Mouse (Mus musculus) limb, embryonic 12.5 days (tissue): Measurements from ENCODE around the gene Prcp. TPM values are rescaled to one million over a fixed set of nuclear protein-coding genes. Genes with fewer than 3 reads are reported as not detected.
A peak's percentile ranks its signal among the peaks of the same experiment; 100 is the strongest.

ENCODE experiments used
- ATAC-seq: fragments of 200-750 bp; cut with Nextera tagmentation; 2 replicates; pipeline ENCODE4 v1.8.0; 2017; ENCODE audit warnings: low read depth, moderate TSS enrichment; ENCODE audit not compliant: insufficient number of reproducible peaks, insufficient read depth, low FRiP score, low TSS enrichment
- H3K27ac ChIP-seq: fragments of 300-500 bp; sonication (generic); 2 replicates; pipeline ENCODE4 v1.5.1; 2016; ENCODE audit warnings: mild to moderate bottlenecking, moderate library complexity
- H3K27me3 ChIP-seq: fragments of 300-500 bp; sonication (generic); 2 replicates; pipeline ENCODE4 v1.6.1; 2016; ENCODE audit warnings: mild to moderate bottlenecking, moderate library complexity
- H3K36me3 ChIP-seq: fragments of 300-500 bp; sonication (generic); 2 replicates; pipeline ENCODE4 v1.6.1; 2016; ENCODE audit warnings: mild to moderate bottlenecking, moderate library complexity
- H3K4me1 ChIP-seq: fragments of 300-500 bp; sonication (generic); replicated peaks from 2 replicates; pipeline ENCODE4 v1.6.1; 2016
- H3K4me2 ChIP-seq: fragments of 300-500 bp; sonication (generic); 2 replicates; pipeline ENCODE4 v1.6.1; 2016; ENCODE audit warnings: mild to moderate bottlenecking, moderate library complexity
- H3K4me3 ChIP-seq: fragments of 300-500 bp; sonication (generic); replicated peaks from 2 replicates; pipeline ENCODE4 v1.5.1; 2016; ENCODE audit warnings: mild to moderate bottlenecking
- H3K9ac ChIP-seq: fragments of 300-500 bp; sonication (generic); replicated peaks from 2 replicates; pipeline ENCODE4 v1.6.1; 2016; ENCODE audit warnings: mild to moderate bottlenecking, moderate library complexity
- H3K9me3 ChIP-seq: fragments of 300-500 bp; sonication (generic); 2 replicates; pipeline ENCODE4 v1.6.1; 2016; ENCODE audit warnings: mild to moderate bottlenecking, moderate library complexity
- WGBS: fragments of 180-500 bp; shearing (Covaris S2); methylation state at CpG from one replicate; pipeline ENCODE4 v1.1.7; 2016; 5-methylcytosine and 5-hydroxymethylcytosine counted together
- polyA plus RNA-seq: library from polyadenylated mRNA; unstranded; fragments of >200 nt; fragmentation: Nextera tagmentation; extraction: Ambion mirVana; gene quantifications from 2 replicates; pipeline ENCODE4 v1.2.1, GENCODE M21; 2016

The Prcp gene
- 22.1 and 23.6 TPM in 2 replicates for polyA plus RNA-seq

- ATAC-seq, result peak; percentile 83
- Histone ChIP-seq H3K9ac (peak within 1 kb of the TSS; percentile 76), H3K4me3 (peak within 1 kb of the TSS; percentile 61), H3K27ac (peak within 1 kb of the TSS; percentile 98), H3K27me3 (no peaks in the 10 kb centered on the region), H3K9me3 (no peaks in the 10 kb centered on the region), H3K36me3 (no peaks in the 10 kb centered on the region; the same call in 1 of the 2 replicates), H3K4me1 (peaks cover 20% of the 10 kb centered on the region), H3K4me2 (peak within 1 kb of the TSS; percentile 68)
- under 1% methylated on average over 53 of the region's 53 CpGs for WGBS
Observed at GRCm38 (mm10) chr7:92874116-92874675, at the start of gene Prcp, which contains the start of gene Ddias. Gene Prcp (plus strand): TSS chr7:92874470. Gene Ddias (minus strand): TSS chr7:92874247.

GRCm38 (mm10) chr7:92826248-92826647 is 48.0 kb upstream of the Prcp start:
- H3K4me3 ChIP-seq, result no peak overlapping the region
- peaks cover 6% of the 10 kb centered on the region; the same call in 1 of the 2 replicates for H3K36me3 ChIP-seq
- H3K9me3 ChIP-seq, result no peaks in the 10 kb centered on the region
- ATAC-seq, result no peak
- 89% methylated on average over 3 of the region's 3 CpGs for WGBS
- H3K9ac ChIP-seq, result no peak overlapping the region
- H3K27me3 ChIP-seq, result no peaks in the 10 kb centered on the region
- no peak overlapping the region for H3K4me2 ChIP-seq
- H3K27ac ChIP-seq, result no peak overlapping the region
- H3K4me1 ChIP-seq, result peaks cover 9% of the 10 kb centered on the region

DNA sequence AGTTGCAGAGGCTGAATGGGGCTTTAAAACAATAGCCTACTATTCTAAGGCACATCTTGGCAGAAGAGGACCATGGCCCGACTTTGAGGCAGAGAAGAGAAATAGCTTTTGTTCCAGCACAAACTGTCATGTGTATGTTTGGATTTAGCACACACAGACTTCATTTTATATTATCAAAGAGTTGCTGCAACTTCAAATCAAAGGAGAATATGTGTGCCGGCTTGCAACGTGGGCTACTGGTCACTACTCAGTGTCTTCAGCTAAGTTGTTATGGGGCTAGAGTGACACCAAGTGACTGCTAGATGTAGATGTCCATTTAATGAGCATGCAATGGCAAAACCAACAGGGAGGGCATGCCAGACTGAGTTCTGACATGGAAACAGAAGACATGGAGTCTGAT is 46.3 kb upstream of the Prcp start:
- no peak overlapping the region for H3K27ac ChIP-seq
- no peaks in the 10 kb centered on the region for H3K27me3 ChIP-seq
- no peak for ATAC-seq
- H3K4me3 ChIP-seq, result no peak overlapping the region
- no peaks in the 10 kb centered on the region for H3K9me3 ChIP-seq
- no peak overlapping the region for H3K4me2 ChIP-seq
- H3K36me3 ChIP-seq, result peaks cover 6% of the 10 kb centered on the region; the same call in 1 of the 2 replicates
- no peak overlapping the region for H3K9ac ChIP-seq
- WGBS, result 64% methylated on average over 3 of the region's 3 CpGs
- no peaks in the 10 kb centered on the region for H3K4me1 ChIP-seq

DNA sequence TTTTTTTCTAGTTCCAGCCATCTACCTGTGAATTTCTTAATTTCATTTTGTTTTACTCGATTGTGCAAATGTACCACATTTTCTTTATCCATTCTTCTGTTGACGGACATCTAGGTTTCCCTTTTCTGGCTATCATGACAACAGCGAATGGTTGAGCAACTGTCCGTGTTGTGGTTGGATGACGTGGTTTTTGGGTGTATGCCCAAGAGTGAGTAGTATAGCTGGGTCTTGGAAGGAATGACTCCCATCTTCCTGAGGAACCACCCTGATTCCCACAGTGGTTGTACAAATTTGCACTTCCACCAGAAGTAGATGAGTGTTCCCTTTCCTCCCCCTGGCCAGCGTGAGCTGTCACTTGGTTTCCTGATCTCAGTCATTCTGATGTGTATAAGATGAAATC is 41.9 kb upstream of the Prcp start:
- WGBS, result 94% methylated on average over 6 of the region's 6 CpGs
- Histone ChIP-seq H3K27me3 (no peaks in the 10 kb centered on the region), H3K9ac (no peak overlapping the region), H3K36me3 (peaks cover 10% of the 10 kb centered on the region), H3K27ac (no peak overlapping the region), H3K4me3 (no peak overlapping the region), H3K4me1 (no peaks in the 10 kb centered on the region), H3K9me3 (no peaks in the 10 kb centered on the region), H3K4me2 (no peak overlapping the region)
- ATAC-seq, result no peak

DNA sequence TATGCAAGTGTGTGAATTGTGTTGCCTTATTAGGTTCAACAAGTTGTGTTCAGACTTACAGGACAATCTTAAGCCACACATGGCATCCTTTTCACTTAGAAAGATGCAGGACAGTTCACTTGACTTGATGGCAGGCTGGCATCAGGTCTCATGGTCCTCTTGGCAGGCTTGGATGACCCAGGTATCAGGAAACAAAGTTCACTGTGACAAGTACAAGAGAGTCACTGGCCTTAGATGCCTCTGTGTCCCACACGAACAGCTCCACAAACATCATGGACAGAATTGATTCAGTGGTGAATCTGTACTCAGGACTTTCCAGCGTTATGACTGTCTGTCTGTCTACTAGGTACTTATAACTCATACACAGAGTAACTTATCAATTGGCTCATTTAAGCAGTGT is 39.9 kb upstream of the Prcp start:
- H3K4me3 ChIP-seq, result no peak overlapping the region
- no peak overlapping the region for H3K4me2 ChIP-seq
- WGBS, result 94% methylated on average over 2 of the region's 2 CpGs
- ATAC-seq, result no peak
- H3K27ac ChIP-seq, result no peak overlapping the region
- no peaks in the 10 kb centered on the region for H3K4me1 ChIP-seq
- H3K9ac ChIP-seq, result no peak overlapping the region
- H3K27me3 ChIP-seq, result no peaks in the 10 kb centered on the region
- H3K9me3 ChIP-seq, result no peaks in the 10 kb centered on the region
- H3K36me3 ChIP-seq, result peaks cover 10% of the 10 kb centered on the region

- Histone ChIP-seq H3K4me2 (no peak overlapping the region), H3K4me1 (no peaks in the 10 kb centered on the region), H3K4me3 (no peak overlapping the region), H3K27me3 (no peaks in the 10 kb centered on the region), H3K9me3 (no peaks in the 10 kb centered on the region), H3K27ac (no peak overlapping the region), H3K36me3 (peaks cover 10% of the 10 kb centered on the region), H3K9ac (no peak overlapping the region)
- ATAC-seq, result no peak
- 83% methylated on average over 3 of the region's 3 CpGs for WGBS
Observed at GRCm38 (mm10) chr7:92836447-92836846, 37.8 kb upstream of the Prcp start.

DNA sequence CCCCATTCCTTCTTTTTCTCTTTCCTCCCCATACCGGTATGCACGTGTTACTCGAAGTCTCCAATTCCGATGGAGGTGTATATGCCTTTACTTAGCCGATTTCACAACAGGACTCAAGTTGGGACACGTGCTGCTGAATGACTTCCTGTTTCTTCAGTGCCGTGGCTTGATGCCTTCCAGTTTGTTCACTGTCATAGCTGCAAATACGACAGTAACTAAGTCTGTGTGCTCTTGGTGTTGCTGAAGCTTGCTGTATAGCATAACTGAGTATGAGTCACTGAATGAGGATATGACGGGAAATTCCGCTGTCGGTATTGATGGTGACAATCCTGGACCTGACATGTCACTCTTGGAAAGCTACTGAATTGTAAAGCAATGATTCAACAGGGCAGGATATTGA is 37.0 kb upstream of the Prcp start:
- Histone ChIP-seq H3K9me3 (no peaks in the 10 kb centered on the region), H3K4me3 (no peak overlapping the region), H3K4me2 (no peak overlapping the region), H3K9ac (no peak overlapping the region), H3K27me3 (no peaks in the 10 kb centered on the region), H3K27ac (no peak overlapping the region), H3K36me3 (peaks cover 10% of the 10 kb centered on the region), H3K4me1 (no peaks in the 10 kb centered on the region)
- ATAC-seq, result no peak
- WGBS, result 84% methylated on average over 11 of the region's 11 CpGs

DNA sequence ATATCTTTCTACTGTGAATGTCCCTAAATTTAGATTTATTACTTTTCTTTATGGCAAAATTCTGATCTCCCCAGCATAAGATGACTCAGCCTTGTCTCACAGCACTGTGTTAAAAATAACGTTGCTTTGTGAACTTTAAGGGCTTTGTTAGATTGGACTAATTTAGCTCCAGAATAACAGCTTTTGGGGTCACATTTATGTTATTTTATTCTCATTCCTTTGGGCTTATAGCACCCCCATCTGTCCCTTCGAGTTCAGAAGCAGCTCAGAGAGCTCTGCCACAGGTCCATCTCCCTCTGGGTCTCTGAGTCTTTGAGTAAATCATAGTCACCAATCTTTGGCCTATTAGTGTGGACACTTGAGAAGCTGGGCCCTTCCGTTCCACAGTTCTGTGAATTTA is 36.4 kb upstream of the Prcp start:
- H3K27ac ChIP-seq, result no peak overlapping the region
- H3K9me3 ChIP-seq, result no peaks in the 10 kb centered on the region
- ATAC-seq, result no peak
- no peaks in the 10 kb centered on the region for H3K4me1 ChIP-seq
- H3K36me3 ChIP-seq, result peaks cover 10% of the 10 kb centered on the region
- H3K9ac ChIP-seq, result no peak overlapping the region
- H3K4me2 ChIP-seq, result no peak overlapping the region
- H3K4me3 ChIP-seq, result no peak overlapping the region
- no peaks in the 10 kb centered on the region for H3K27me3 ChIP-seq
- 67% methylated on average over 3 of the region's 3 CpGs for WGBS

GRCm38 (mm10) chr7:92842254-92842653 is 32.0 kb upstream of the Prcp start:
- Histone ChIP-seq H3K4me3 (no peak overlapping the region), H3K27ac (no peak overlapping the region), H3K9me3 (no peaks in the 10 kb centered on the region), H3K27me3 (no peaks in the 10 kb centered on the region), H3K4me2 (no peak overlapping the region), H3K4me1 (no peaks in the 10 kb centered on the region), H3K9ac (no peak overlapping the region), H3K36me3 (0 out of 2 replicates have a peak, but pooled peaks cover 3% of the 10 kb centered on the region)
- ATAC-seq, result no peak
- 84% methylated on average over 2 of the region's 2 CpGs for WGBS

DNA sequence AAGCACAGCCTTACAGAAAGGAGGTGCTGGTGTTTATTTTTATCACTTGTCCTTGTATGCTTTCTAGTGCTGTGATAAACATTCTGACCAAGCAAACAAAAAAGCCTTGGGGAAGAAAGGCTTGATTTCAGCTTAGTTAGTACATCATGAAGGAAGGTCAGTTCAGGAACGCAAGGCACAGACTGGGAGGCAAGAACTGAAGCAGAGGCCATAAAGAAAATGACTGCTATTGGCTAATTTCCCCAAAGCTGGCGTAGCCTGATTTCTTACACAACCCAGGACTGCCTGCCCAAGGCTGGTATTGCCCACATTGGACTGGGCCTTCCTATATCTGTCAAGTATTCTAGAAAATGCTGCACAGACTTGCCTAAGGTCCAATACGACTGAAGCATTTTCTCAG is 26.0 kb upstream of the Prcp start:
- WGBS, result 85% methylated on average over 3 of the region's 3 CpGs
- Histone ChIP-seq H3K4me3 (no peak overlapping the region), H3K9me3 (no peaks in the 10 kb centered on the region), H3K27ac (no peak overlapping the region), H3K4me2 (no peak overlapping the region), H3K4me1 (no peaks in the 10 kb centered on the region), H3K27me3 (no peaks in the 10 kb centered on the region), H3K9ac (no peak overlapping the region), H3K36me3 (no peaks in the 10 kb centered on the region)
- no peak for ATAC-seq

DNA sequence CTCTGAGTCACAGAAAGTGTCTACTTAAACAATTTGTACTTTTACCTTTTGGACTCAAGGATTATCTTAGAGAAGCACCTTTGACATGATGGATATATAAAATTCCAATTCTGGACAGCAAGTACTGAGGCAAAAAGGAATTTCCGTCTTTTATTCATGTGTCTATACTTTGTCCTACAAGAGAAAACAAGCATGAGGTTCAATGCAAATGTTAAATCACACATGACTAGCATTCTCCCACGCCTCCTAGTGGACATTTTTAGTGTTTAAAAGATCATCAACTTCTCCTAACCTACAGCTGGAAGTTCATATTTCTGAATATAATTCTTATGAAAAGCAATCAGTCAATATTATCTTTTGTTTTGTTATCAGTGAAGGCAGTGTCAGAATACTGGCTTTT is 7.7 kb upstream of the Prcp start:
- no peaks in the 10 kb centered on the region for H3K4me1 ChIP-seq
- H3K9me3 ChIP-seq, result no peaks in the 10 kb centered on the region
- no peak overlapping the region for H3K4me3 ChIP-seq
- no peak overlapping the region for H3K9ac ChIP-seq
- no peak for ATAC-seq
- no peaks in the 10 kb centered on the region for H3K27me3 ChIP-seq
- WGBS, result 39% methylated on average over 2 of the region's 2 CpGs
- peaks cover 16% of the 10 kb centered on the region for H3K36me3 ChIP-seq
- no peak overlapping the region for H3K27ac ChIP-seq
- no peak overlapping the region for H3K4me2 ChIP-seq

DNA sequence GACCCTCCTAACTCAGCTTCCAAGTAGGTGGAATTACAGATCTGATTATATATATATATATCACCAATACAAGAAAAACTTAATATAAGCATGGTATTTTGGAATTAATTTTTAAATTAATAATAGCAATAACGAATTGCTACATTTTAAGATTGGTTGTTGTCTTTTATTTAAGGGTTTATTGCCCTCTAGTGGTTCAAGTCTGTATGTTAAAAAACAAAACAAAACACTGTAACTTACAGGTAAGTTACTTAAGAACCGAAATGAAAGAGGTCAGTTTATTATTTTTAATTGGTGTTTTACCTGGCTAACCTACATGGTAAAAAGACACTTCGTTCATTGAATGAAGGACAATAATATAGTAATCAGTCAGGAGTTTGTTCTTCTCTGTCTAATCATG is 4.1 kb upstream of the Prcp start:
- no peaks in the 10 kb centered on the region for H3K9me3 ChIP-seq
- no peaks in the 10 kb centered on the region for H3K27me3 ChIP-seq
- peaks cover 6% of the 10 kb centered on the region for H3K36me3 ChIP-seq
- ATAC-seq, result no peak
- WGBS, result 73% methylated on average over 3 of the region's 3 CpGs
- no peak overlapping the region for H3K9ac ChIP-seq
- H3K4me2 ChIP-seq, result no peak overlapping the region
- peaks cover 8% of the 10 kb centered on the region for H3K4me1 ChIP-seq
- no peak overlapping the region for H3K27ac ChIP-seq
- H3K4me3 ChIP-seq, result no peak overlapping the region
